Mouse (Mus musculus) G1E-ER4 (cell line): Measurements from ENCODE around the gene Coq6. TPM values are rescaled to one million over a fixed set of nuclear protein-coding genes. Genes with fewer than 3 reads are reported as not detected.

Source experiments
- GATA1 ChIP-seq: IDR thresholded peaks from one replicate; pipeline ENCODE4 v1.8.0; 2012; ENCODE audit warnings: low read length, inconsistent platforms
- polyA plus RNA-seq: library from polyadenylated mRNA; stranded (reverse); fragments of >175 nt; gene quantifications from 2 replicates; pipeline ENCODE4 v1.2.3, GENCODE M21; 2012

Gene Coq6
- polyA plus RNA-seq: 13.2 and 43.2 TPM in 2 replicates

- TF ChIP-seq GATA1: no peak
Measured at GRCm38 (mm10) chr12:84361555-84362489, at the start of gene Coq6, which contains the start of gene Fam161b. TSS of gene Coq6 (plus strand) at chr12:84361657. TSS of gene Fam161b (minus strand) at chr12:84361833.

GRCm38 (mm10) chr12:84316006-84316405 lies 45.5 kb upstream of the Coq6 start:
- no peak for TF ChIP-seq GATA1

DNA sequence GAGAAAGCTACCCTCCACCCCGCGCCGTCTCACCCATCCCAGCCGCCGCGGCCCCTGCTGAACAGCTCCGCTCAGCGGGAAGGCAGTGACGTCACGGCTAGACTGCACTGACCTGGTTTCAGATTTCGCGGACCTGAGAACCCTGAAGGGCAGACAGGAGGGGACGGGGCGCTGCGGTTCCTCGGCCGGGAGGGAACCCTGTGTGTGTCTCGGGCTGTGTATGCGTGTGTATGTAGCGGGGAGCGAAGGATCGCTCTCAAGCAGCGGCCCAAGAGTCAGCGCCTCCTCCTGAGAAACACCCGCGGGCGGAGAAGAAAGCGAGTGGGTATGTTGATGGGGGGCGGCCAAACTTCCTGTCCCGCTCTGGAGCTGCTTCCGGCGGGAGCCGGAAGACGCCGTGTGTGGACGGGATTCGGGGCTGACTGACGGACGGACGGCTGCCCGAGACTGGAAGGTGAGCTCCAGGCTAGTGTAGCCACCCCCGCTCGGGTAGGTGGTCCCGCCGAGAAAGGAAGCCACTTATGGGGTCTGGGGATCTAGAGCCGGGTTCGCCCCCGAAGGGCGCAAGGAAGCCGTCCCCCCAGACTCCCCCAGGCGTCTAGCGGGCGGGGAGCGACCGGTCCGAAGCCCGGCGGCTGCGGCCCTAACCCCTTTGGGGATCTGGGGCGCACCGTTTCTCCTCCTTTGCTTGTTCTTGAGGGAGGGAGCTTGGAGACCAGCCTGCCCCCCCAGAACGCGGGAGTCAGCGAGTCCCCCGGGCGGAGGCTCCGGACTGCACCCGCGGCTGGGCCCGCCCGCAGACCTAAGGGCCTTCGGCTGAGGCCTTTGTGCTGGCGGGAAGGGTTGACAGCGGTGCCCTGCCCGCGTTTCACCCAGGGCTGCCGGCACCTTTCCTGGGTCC lies 44.5 kb upstream of the Coq6 start, which contains the start of gene Zfp410:
Gene Zfp410 (plus strand): TSS at position 132 of the 901 bp plus-strand sequence.
- no peak for TF ChIP-seq GATA1

GRCm38 (mm10) chr12:84327111-84327512 lies 34.3 kb upstream of the Coq6 start:
- no peak for TF ChIP-seq GATA1

- TF ChIP-seq GATA1: no peak
Measured at GRCm38 (mm10) chr12:84336963-84337625, 24.4 kb upstream of the Coq6 start.

GRCm38 (mm10) chr12:84347192-84347591 lies 14.3 kb upstream of the Coq6 start:
- TF ChIP-seq GATA1: no peak

- TF ChIP-seq GATA1: no peak
Measured at GRCm38 (mm10) chr12:84362872-84363271, 1.4 kb downstream of the Coq6 start.

DNA sequence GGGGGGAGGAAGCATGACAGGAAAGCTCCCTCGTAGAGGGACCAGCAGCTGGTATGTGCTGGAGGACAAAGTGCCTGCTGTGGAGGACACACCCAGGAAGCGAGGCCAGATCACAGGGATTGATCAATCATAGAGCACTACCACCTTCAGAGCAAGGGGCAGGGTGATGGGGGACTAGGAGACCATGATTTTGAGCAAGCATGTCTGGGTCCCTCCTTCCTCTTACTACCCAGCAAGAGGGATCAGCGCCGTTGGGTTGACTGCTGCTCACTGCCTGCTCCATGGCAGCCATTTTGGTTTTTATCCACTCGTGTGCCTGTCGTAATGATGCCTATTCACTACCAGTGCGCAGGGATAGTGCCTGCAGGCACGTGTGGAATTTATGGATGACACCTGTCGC lies 2.8 kb downstream of the Coq6 start:
- no peak for TF ChIP-seq GATA1

DNA sequence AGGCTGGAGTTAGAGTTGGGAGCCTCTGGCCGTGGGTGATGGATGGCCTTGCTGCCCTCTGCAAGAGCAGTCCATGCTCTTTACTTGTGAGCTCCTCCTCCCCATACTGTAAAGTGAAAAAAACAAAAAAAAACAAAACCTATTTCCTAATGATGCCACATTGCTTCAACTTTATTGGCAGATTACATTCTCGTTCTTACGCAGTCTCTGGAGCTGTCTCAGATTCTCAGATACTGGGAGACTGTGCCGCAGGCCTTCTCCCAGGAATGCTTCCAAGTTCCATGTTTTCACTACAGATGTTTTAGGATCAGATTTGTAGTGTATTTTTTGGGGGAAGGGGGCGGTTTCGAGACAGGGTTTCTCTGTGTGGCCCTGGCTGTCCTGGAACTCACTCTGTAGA lies 3.7 kb downstream of the Coq6 start:
- TF ChIP-seq GATA1: no peak

DNA sequence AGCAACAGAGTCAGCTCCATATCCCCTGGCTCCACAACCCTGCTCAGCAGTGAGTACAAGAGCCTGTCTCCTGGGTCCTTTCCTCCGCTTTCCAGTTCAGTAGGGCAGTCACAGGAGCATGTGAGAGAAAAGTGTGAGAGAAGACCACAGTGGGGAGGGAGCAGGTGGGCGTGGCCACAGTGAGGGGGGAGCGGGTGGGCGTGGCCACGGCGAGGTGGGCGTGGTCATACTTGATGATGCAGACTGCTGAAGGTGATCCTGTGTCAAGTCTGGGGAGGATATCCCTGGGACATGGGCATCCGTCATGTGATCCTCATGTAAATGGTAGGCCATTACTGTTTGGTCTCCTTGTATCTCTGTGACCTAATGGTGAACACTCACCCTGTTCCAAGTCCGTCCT lies 5.5 kb downstream of the Coq6 start:
- TF ChIP-seq GATA1: no peak

- TF ChIP-seq GATA1: no peak
Measured at GRCm38 (mm10) chr12:84371647-84372046, 10.2 kb downstream of the Coq6 start.

- no peak for TF ChIP-seq GATA1
Measured at GRCm38 (mm10) chr12:84373831-84374481, 12.5 kb downstream of the Coq6 start.

DNA sequence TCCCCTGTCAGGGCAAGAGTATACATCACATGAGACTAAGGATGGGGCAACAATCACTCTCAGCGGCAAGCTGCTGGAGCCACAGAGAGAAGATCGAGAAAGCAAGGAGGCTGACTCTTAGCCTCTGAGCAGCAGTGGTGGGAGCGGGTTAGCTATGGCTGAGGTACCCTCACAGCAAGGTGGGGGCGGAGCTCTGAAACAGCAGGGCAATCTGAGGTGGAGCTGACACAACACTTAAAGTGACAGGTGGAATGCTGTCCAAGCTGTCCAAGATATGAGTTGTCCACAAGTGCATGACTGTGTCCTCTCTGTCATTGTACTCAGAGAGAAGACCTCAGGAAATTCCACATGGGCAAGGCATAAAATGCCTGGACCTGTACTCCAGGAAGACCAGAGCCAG lies 20.9 kb downstream of the Coq6 start:
- TF ChIP-seq GATA1: no peak

DNA sequence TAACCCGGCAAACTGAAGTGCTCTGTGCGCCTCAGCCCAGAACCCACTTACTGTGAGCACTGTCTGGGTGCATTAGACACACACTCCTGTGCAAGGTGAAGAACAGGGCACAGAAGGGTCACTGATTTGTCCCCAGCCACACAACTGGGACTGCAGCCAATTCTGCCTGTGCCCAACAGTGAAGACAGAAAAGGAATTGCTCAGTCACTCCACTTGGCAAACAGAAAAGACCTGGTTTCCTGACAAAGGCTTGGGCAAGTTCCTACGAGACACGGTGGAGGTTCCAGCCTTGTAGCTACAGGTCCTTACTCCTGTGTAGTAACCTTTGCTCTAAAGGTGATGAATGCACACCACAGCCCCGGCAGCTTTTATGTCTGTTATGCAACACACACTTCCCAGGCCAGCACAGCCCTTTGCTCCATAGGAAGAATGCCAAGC lies 23.2 kb downstream of the Coq6 start:
- no peak for TF ChIP-seq GATA1

GRCm38 (mm10) chr12:84385408-84385807 lies 24.0 kb downstream of the Coq6 start:
- TF ChIP-seq GATA1: no peak

GRCm38 (mm10) chr12:84388097-84388496 lies 26.6 kb downstream of the Coq6 start:
- no peak for TF ChIP-seq GATA1
